Mouse (Mus musculus) cerebellum, adult 2 months (tissue): ENCODE measurements around the gene Eomes.

Source experiments
- CTCF ChIP-seq: fragments of 200-500 bp; IDR thresholded peaks from 2 replicates; pipeline ENCODE4 v1.5.1; 2011; ENCODE audit warnings: low read depth, mild to moderate bottlenecking, control low read depth, low read length, moderate library complexity, borderline replicate concordance; ENCODE audit not compliant: insufficient read depth
- POLR2A ChIP-seq: fragments of 200-500 bp; IDR thresholded peaks from 2 replicates; pipeline ENCODE4 v1.6.1; 2011; ENCODE audit warnings: low read length, control low read depth, borderline replicate concordance; ENCODE audit not compliant: insufficient read depth

GRCm38 (mm10) chr9:118495933-118496332 lies 17.9 kb downstream of the Eomes start:
- no peak for TF ChIP-seq CTCF
- TF ChIP-seq POLR2A = no peak
